Mouse (Mus musculus) spleen, adult 2 months (tissue): Measurements from ENCODE around the gene Wfdc5.

Experiments
- CTCF ChIP-seq: fragments of 200-500 bp; IDR thresholded peaks from 2 replicates; pipeline ENCODE4 v1.5.1; 2011; ENCODE audit warnings: mild to moderate bottlenecking, inconsistent platforms; ENCODE audit not compliant: insufficient read depth, insufficient read length, insufficient replicate concordance; ENCODE audit errors: extremely low read depth
- POLR2A ChIP-seq: fragments of 200-500 bp; IDR thresholded peaks from 2 replicates; pipeline ENCODE4 v1.6.1; 2011; ENCODE audit warnings: low read depth, low read length, inconsistent platforms

DNA sequence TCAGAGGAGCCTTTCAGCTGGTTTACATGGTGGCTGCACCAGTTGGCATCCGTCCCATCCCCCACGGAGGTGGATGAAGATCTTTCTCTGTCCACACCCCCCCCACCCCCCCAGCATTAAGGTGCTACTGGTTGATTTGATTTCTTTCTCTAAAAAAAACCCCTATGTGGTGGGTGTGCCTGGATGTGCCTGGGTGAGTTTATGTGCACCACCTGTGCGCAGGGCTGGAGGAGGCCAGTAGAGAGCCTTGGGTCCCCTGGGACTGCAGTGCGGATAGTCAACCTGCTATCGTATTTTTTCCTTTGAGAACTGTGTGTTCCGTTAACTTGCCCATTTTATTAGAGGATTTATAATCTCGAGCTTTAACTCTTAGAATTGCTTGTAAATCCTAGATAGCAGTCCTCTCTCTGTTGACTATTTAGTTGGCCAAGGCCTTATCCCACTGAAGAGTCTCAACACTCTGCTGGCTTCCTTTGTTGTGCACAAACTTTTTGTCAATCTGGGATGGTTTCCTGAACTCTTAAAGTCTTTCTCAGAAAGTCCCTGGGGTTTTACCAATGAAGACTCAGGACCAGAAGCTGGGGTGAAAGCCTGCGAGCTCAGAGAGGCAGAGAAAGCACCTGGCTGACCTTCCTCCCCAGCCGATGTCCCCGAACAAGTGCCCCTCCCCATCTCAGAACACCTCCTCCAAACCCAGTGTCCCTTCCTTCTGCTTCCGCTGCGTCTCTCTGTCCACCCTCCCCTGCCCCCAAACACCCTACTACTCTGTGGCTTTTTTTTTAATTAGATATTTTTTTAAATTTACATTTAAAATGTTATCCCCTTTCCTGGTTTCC is 53.7 kb downstream of the Wfdc5 start:
- TF ChIP-seq CTCF (no peak), POLR2A (no peak)
